Mouse (Mus musculus): ENCODE data around the gene Mecr. TPM values are rescaled to one million over a fixed set of nuclear protein-coding genes. Genes with fewer than 3 reads are reported as not detected.

Gene Mecr
- polyA plus RNA-seq (2012): 31.8 and 43.9 TPM in 2 replicates

GRCm38 (mm10) chr4:131843290-131843743 is at the start of gene Mecr:
Mecr (plus strand) TSS chr4:131843470.
- TF ChIP-seq GATA1 (IDR thresholded peaks at IDR 0.05; ENCODE audit: low read length): no peak

GRCm38 (mm10) chr4:131796312-131797080 is 46.8 kb upstream of the Mecr start:
- no peak for TF ChIP-seq GATA1 (IDR thresholded peaks at IDR 0.05; ENCODE audit: low read length)

GRCm38 (mm10) chr4:131797483-131797882 is 45.8 kb upstream of the Mecr start:
- TF ChIP-seq GATA1 (IDR thresholded peaks at IDR 0.05; ENCODE audit: low read length): no peak

- TF ChIP-seq GATA1 (IDR thresholded peaks at IDR 0.05; ENCODE audit: low read length): no peak
Measured at GRCm38 (mm10) chr4:131797920-131798319, 45.4 kb upstream of the Mecr start.

GRCm38 (mm10) chr4:131798968-131799367 is 44.3 kb upstream of the Mecr start:
- TF ChIP-seq GATA1 (IDR thresholded peaks at IDR 0.05; ENCODE audit: low read length): no peak

- no peak for TF ChIP-seq GATA1 (IDR thresholded peaks at IDR 0.05; ENCODE audit: low read length)
Measured at GRCm38 (mm10) chr4:131803846-131804245, 39.4 kb upstream of the Mecr start.

GRCm38 (mm10) chr4:131805255-131805654 is 38.0 kb upstream of the Mecr start:
- TF ChIP-seq GATA1 (IDR thresholded peaks at IDR 0.05; ENCODE audit: low read length): no peak

GRCm38 (mm10) chr4:131812458-131812857 is 30.8 kb upstream of the Mecr start:
- no peak for TF ChIP-seq GATA1 (IDR thresholded peaks at IDR 0.05; ENCODE audit: low read length)

GRCm38 (mm10) chr4:131813798-131814197 is 29.5 kb upstream of the Mecr start:
- no peak for TF ChIP-seq GATA1 (IDR thresholded peaks at IDR 0.05; ENCODE audit: low read length)

GRCm38 (mm10) chr4:131814869-131815268 is 28.4 kb upstream of the Mecr start:
- TF ChIP-seq GATA1 (IDR thresholded peaks at IDR 0.05; ENCODE audit: low read length): no peak

GRCm38 (mm10) chr4:131815774-131816173 is 27.5 kb upstream of the Mecr start:
- TF ChIP-seq GATA1 (IDR thresholded peaks at IDR 0.05; ENCODE audit: low read length): no peak

GRCm38 (mm10) chr4:131818926-131819325 is 24.3 kb upstream of the Mecr start:
- no peak for TF ChIP-seq GATA1 (IDR thresholded peaks at IDR 0.05; ENCODE audit: low read length)

GRCm38 (mm10) chr4:131821161-131821731 is 22.0 kb upstream of the Mecr start:
- no peak for TF ChIP-seq GATA1 (IDR thresholded peaks at IDR 0.05; ENCODE audit: low read length)

GRCm38 (mm10) chr4:131822583-131822982 is 20.7 kb upstream of the Mecr start:
- TF ChIP-seq GATA1 (IDR thresholded peaks at IDR 0.05; ENCODE audit: low read length): no peak

- no peak for TF ChIP-seq GATA1 (IDR thresholded peaks at IDR 0.05; ENCODE audit: low read length)
Measured at GRCm38 (mm10) chr4:131824939-131825338, 18.3 kb upstream of the Mecr start.

GRCm38 (mm10) chr4:131825830-131826229 is 17.4 kb upstream of the Mecr start:
- TF ChIP-seq GATA1 (IDR thresholded peaks at IDR 0.05; ENCODE audit: low read length): no peak

- no peak for TF ChIP-seq GATA1 (IDR thresholded peaks at IDR 0.05; ENCODE audit: low read length)
Measured at GRCm38 (mm10) chr4:131826905-131827304, 16.4 kb upstream of the Mecr start.
